Mouse (Mus musculus) lung, postnatal 0 days (tissue): ENCODE results near the gene Cntnap2. TPM values are rescaled to one million over a fixed set of nuclear protein-coding genes. Genes with fewer than 3 reads are reported as not detected.

ENCODE experiments used
- ATAC-seq: fragments of 200-750 bp; cut with Nextera tagmentation; 2 replicates; pipeline ENCODE4 v1.8.0; 2017; ENCODE audit warnings: moderate library complexity
- DNase-seq: peaks from one replicate; pipeline ENCODE4 v3.0.0-alpha.2; 2016; ENCODE audit warnings: low spot score
- H3K27ac ChIP-seq: fragments of 300-500 bp; sonication (generic); 2 replicates; pipeline ENCODE4 v1.5.1; 2014; ENCODE audit warnings: antibody characterized with exemption, mild to moderate bottlenecking, low read length, mixed read lengths
- H3K27me3 ChIP-seq: fragments of 300-500 bp; sonication (generic); replicated peaks from 2 replicates; pipeline ENCODE4 v1.6.1; 2014; ENCODE audit warnings: low read length, mixed read lengths; ENCODE audit not compliant: insufficient read depth
- H3K36me3 ChIP-seq: fragments of 300-500 bp; sonication (generic); 2 replicates; pipeline ENCODE4 v1.6.1; 2014; ENCODE audit warnings: low read length, mixed read lengths; ENCODE audit not compliant: insufficient read depth
- H3K4me1 ChIP-seq: fragments of 300-500 bp; sonication (generic); 2 replicates; pipeline ENCODE4 v1.6.1; 2014; ENCODE audit warnings: antibody characterized with exemption, low read depth, low read length, mixed read lengths; ENCODE audit not compliant: insufficient read depth
- H3K4me2 ChIP-seq: fragments of 300-500 bp; sonication (generic); replicated peaks from 2 replicates; pipeline ENCODE4 v1.6.1; 2014; ENCODE audit warnings: low read depth, mild to moderate bottlenecking, low read length, moderate library complexity, mixed read lengths
- H3K4me3 ChIP-seq: fragments of 300-500 bp; sonication (generic); 2 replicates; pipeline ENCODE4 v1.5.1; 2014; ENCODE audit warnings: low read depth, low read length
- H3K9ac ChIP-seq: fragments of 300-500 bp; sonication (generic); replicated peaks from 2 replicates; pipeline ENCODE4 v1.6.1; 2014; ENCODE audit warnings: low read depth, mild to moderate bottlenecking
- H3K9me3 ChIP-seq: fragments of 300-500 bp; sonication (generic); 2 replicates; pipeline ENCODE4 v1.6.1; 2016; ENCODE audit warnings: low read length, mixed read lengths
- CTCF ChIP-seq: IDR thresholded peaks from 2 replicates; pipeline ENCODE4 v1.5.1; 2016; ENCODE audit warnings: antibody characterized with exemption, mild to moderate bottlenecking
- EP300 ChIP-seq: IDR thresholded peaks from 2 replicates; pipeline ENCODE4 v1.6.1; 2016; ENCODE audit warnings: antibody characterized with exemption, mild to moderate bottlenecking, control low read depth
- WGBS: fragments of 180-500 bp; shearing (Covaris S2); extraction: QIAGEN DNeasy Blood & Tissue Kit; methylation state at CpG from one replicate; pipeline ENCODE4 v1.1.7; 2014; 5-methylcytosine and 5-hydroxymethylcytosine counted together
- polyA plus RNA-seq: library from polyadenylated mRNA; unstranded; fragments of >200 nt; fragmentation: Nextera tagmentation; extraction: Ambion mirVana; gene quantifications from 2 replicates; pipeline ENCODE4 v1.2.1, GENCODE M21; 2015

Cntnap2 gene
- polyA plus RNA-seq, 1 experiment from 2014 or later = 0.10 TPM

GRCm38 (mm10) chr6:46963693-46964092 lies 1904.5 kb downstream of the Cntnap2 start:
- 70% methylated on average over 3 of the region's 3 CpGs for WGBS
- DNase-seq (no peak), ATAC-seq (no peak)
- Histone ChIP-seq H3K9ac (no peak overlapping the region), H3K27me3 (no peaks in the 10 kb centered on the region), H3K4me2 (no peak overlapping the region), H3K36me3 (no peaks in the 10 kb centered on the region), H3K27ac (no peak overlapping the region), H3K4me1 (no peaks in the 10 kb centered on the region), H3K9me3 (no peaks in the 10 kb centered on the region), H3K4me3 (no peak overlapping the region)
- no peak for TF ChIP-seq EP300
- no peak for TF ChIP-seq CTCF

GRCm38 (mm10) chr6:46972640-46973039 lies 1913.5 kb downstream of the Cntnap2 start:
- WGBS = 56% methylated on average over 2 of the region's 2 CpGs
- no peaks in the 10 kb centered on the region for H3K4me1 ChIP-seq
- H3K9me3 ChIP-seq = no peaks in the 10 kb centered on the region
- no peak overlapping the region for H3K4me3 ChIP-seq
- DNase-seq (peak; percentile 45), ATAC-seq (peak; percentile 60)
- H3K36me3 ChIP-seq = no peaks in the 10 kb centered on the region
- no peak for TF ChIP-seq EP300
- TF ChIP-seq CTCF = no peak
- H3K4me2 ChIP-seq = no peak overlapping the region
- H3K27ac ChIP-seq = no peak overlapping the region
- H3K27me3 ChIP-seq = no peaks in the 10 kb centered on the region
- no peak overlapping the region for H3K9ac ChIP-seq

GRCm38 (mm10) chr6:46996010-46996602 lies 1936.9 kb downstream of the Cntnap2 start:
- Histone ChIP-seq H3K27ac (no peak overlapping the region), H3K27me3 (no peaks in the 10 kb centered on the region), H3K4me3 (no peak overlapping the region), H3K9me3 (no peaks in the 10 kb centered on the region), H3K4me1 (no peaks in the 10 kb centered on the region), H3K9ac (no peak overlapping the region), H3K4me2 (no peak overlapping the region), H3K36me3 (no peaks in the 10 kb centered on the region)
- DNase-seq = no peak
- ATAC-seq = no peak
- TF ChIP-seq CTCF (no peak), EP300 (no peak)
- WGBS = 90% methylated on average over 6 of the region's 6 CpGs

- Histone ChIP-seq H3K4me3 (no peak overlapping the region), H3K4me1 (no peaks in the 10 kb centered on the region), H3K27ac (no peak overlapping the region), H3K27me3 (no peaks in the 10 kb centered on the region), H3K9me3 (no peaks in the 10 kb centered on the region), H3K9ac (no peak overlapping the region), H3K36me3 (no peaks in the 10 kb centered on the region), H3K4me2 (no peak overlapping the region)
- TF ChIP-seq EP300 = no peak
- TF ChIP-seq CTCF = no peak
- DNase-seq (no peak), ATAC-seq (no peak)
- WGBS = 42% methylated on average over 3 of the region's 3 CpGs
Measured at GRCm38 (mm10) chr6:47004430-47004829, 1945.3 kb downstream of the Cntnap2 start.

- Histone ChIP-seq H3K4me1 (no peaks in the 10 kb centered on the region), H3K27ac (no peak overlapping the region), H3K4me3 (no peak overlapping the region), H3K27me3 (no peaks in the 10 kb centered on the region), H3K9me3 (no peaks in the 10 kb centered on the region), H3K9ac (no peak overlapping the region), H3K4me2 (no peak overlapping the region), H3K36me3 (no peaks in the 10 kb centered on the region)
- DNase-seq (no peak), ATAC-seq (no peak)
- 79% methylated on average over 4 of the region's 4 CpGs for WGBS
- no peak for TF ChIP-seq CTCF
- TF ChIP-seq EP300 = no peak
Measured at GRCm38 (mm10) chr6:47012933-47013332, 1953.8 kb downstream of the Cntnap2 start.

GRCm38 (mm10) chr6:47013535-47013934 lies 1954.4 kb downstream of the Cntnap2 start:
- no peak overlapping the region for H3K4me2 ChIP-seq
- H3K27ac ChIP-seq = no peak overlapping the region
- H3K36me3 ChIP-seq = no peaks in the 10 kb centered on the region
- DNase-seq (peak; percentile 80), ATAC-seq (no peak)
- no peak overlapping the region for H3K9ac ChIP-seq
- H3K4me3 ChIP-seq = no peak overlapping the region
- TF ChIP-seq CTCF (peak; percentile 73), EP300 (no peak)
- H3K4me1 ChIP-seq = no peaks in the 10 kb centered on the region
- H3K27me3 ChIP-seq = no peaks in the 10 kb centered on the region
- H3K9me3 ChIP-seq = no peaks in the 10 kb centered on the region
- 12% methylated on average over 4 of the region's 4 CpGs for WGBS
